Mouse (Mus musculus): ENCODE measurements around the gene Fbxl17. TPM values are rescaled to one million over a fixed set of nuclear protein-coding genes. Genes with fewer than 3 reads are reported as not detected.

Fbxl17 gene
- polyA plus RNA-seq, 1 experiment from 2014 or later = 10.7 TPM

GRCm38 (mm10) chr17:63171264-63171663 is 328.6 kb downstream of the Fbxl17 start:
- H3K4me1 ChIP-seq (ENCODE audit: control insufficient read depth, insufficient read depth, low read length) = peaks cover 10% of the 10 kb centered on the region; the same call in 1 of the 2 replicates
- H3K27me3 ChIP-seq (replicated peaks; ENCODE audit: control insufficient read depth, insufficient read depth, low read length) = no peaks in the 10 kb centered on the region
- H3K36me3 ChIP-seq (ENCODE audit: control insufficient read depth, insufficient read depth, low read length) = no peaks in the 10 kb centered on the region
- ATAC-seq (ENCODE audit: low read depth) = no peak
- no peaks in the 10 kb centered on the region for H3K9me3 ChIP-seq (ENCODE audit: control insufficient read depth, low read length)
- no peak overlapping the region for H3K4me2 ChIP-seq (ENCODE audit: low read depth, low read length)
- 36% methylated on average over 5 of the region's 5 CpGs for WGBS
- H3K27ac ChIP-seq (replicated peaks; ENCODE audit: low read depth, low read length) = no peak overlapping the region
- no peak overlapping the region for H3K9ac ChIP-seq (ENCODE audit: low read depth, low read length)
- DNase-seq (ENCODE audit: low spot score) = peak; percentile 36
- no peak overlapping the region for H3K4me3 ChIP-seq (ENCODE audit: low read depth, low read length)

- 0 out of 2 replicates have a peak overlapping the region, but pooled peaks have one; percentile 12 for H3K27ac ChIP-seq (replicated peaks; ENCODE audit: low read depth, low read length)
- 52% methylated on average over 5 of the region's 5 CpGs for WGBS
- ATAC-seq (ENCODE audit: low read depth) = peak; percentile 46; the same call in 1 of the 2 replicates
Observed at GRCm38 (mm10) chr17:63168019-63168788, 331.6 kb downstream of the Fbxl17 start.

GRCm38 (mm10) chr17:63167248-63167647 is 332.6 kb downstream of the Fbxl17 start:
- ATAC-seq (ENCODE audit: low read depth) = no peak
- H3K4me1 ChIP-seq (ENCODE audit: control insufficient read depth, insufficient read depth, low read length) = peaks cover 10% of the 10 kb centered on the region; the same call in 1 of the 2 replicates
- WGBS = 77% methylated on average over 3 of the region's 3 CpGs
- no peak for DNase-seq (ENCODE audit: low spot score)
- H3K4me2 ChIP-seq (ENCODE audit: low read depth, low read length) = no peak overlapping the region
- H3K27me3 ChIP-seq (replicated peaks; ENCODE audit: control insufficient read depth, insufficient read depth, low read length) = no peaks in the 10 kb centered on the region
- no peaks in the 10 kb centered on the region for H3K9me3 ChIP-seq (ENCODE audit: control insufficient read depth, low read length)
- no peak overlapping the region for H3K4me3 ChIP-seq (ENCODE audit: low read depth, low read length)
- H3K36me3 ChIP-seq (ENCODE audit: control insufficient read depth, insufficient read depth, low read length) = no peaks in the 10 kb centered on the region
- H3K9ac ChIP-seq (ENCODE audit: low read depth, low read length) = no peak overlapping the region
- H3K27ac ChIP-seq (replicated peaks; ENCODE audit: low read depth, low read length) = no peak overlapping the region

More at GRCm38 (mm10) chr17:63168019-63168788, 331.6 kb downstream of the Fbxl17 start:
- DNase-seq (ENCODE audit: low spot score) = peak; percentile 54
- peaks cover 10% of the 10 kb centered on the region; the same call in 1 of the 2 replicates for H3K4me1 ChIP-seq (ENCODE audit: control insufficient read depth, insufficient read depth, low read length)
- no peaks in the 10 kb centered on the region for H3K36me3 ChIP-seq (ENCODE audit: control insufficient read depth, insufficient read depth, low read length)
- no peak overlapping the region for H3K4me3 ChIP-seq (ENCODE audit: low read depth, low read length)
- no peaks in the 10 kb centered on the region for H3K27me3 ChIP-seq (replicated peaks; ENCODE audit: control insufficient read depth, insufficient read depth, low read length)
- no peak overlapping the region for H3K9ac ChIP-seq (ENCODE audit: low read depth, low read length)
- no peaks in the 10 kb centered on the region for H3K9me3 ChIP-seq (ENCODE audit: control insufficient read depth, low read length)
- H3K4me2 ChIP-seq (ENCODE audit: low read depth, low read length) = no peak overlapping the region

- 78% methylated on average over 3 of the region's 3 CpGs for WGBS
- DNase-seq (ENCODE audit: low spot score) = no peak
Observed at GRCm38 (mm10) chr17:63166692-63167091, 333.1 kb downstream of the Fbxl17 start.

GRCm38 (mm10) chr17:63165847-63166246 is 334.0 kb downstream of the Fbxl17 start:
- 79% methylated on average over 13 of the region's 13 CpGs for WGBS
- no peak overlapping the region for H3K27ac ChIP-seq (replicated peaks; ENCODE audit: low read depth, low read length)

More at GRCm38 (mm10) chr17:63166692-63167091, 333.1 kb downstream of the Fbxl17 start:
- ATAC-seq (ENCODE audit: low read depth) = no peak
- Histone ChIP-seq H3K27ac (replicated peaks; ENCODE audit: low read depth, low read length) (no peak overlapping the region), H3K9me3 (ENCODE audit: control insufficient read depth, low read length) (no peaks in the 10 kb centered on the region), H3K4me2 (ENCODE audit: low read depth, low read length) (no peak overlapping the region), H3K36me3 (ENCODE audit: control insufficient read depth, insufficient read depth, low read length) (no peaks in the 10 kb centered on the region), H3K9ac (ENCODE audit: low read depth, low read length) (no peak overlapping the region), H3K27me3 (replicated peaks; ENCODE audit: control insufficient read depth, insufficient read depth, low read length) (no peaks in the 10 kb centered on the region), H3K4me3 (ENCODE audit: low read depth, low read length) (no peak overlapping the region), H3K4me1 (ENCODE audit: control insufficient read depth, insufficient read depth, low read length) (peaks cover 10% of the 10 kb centered on the region; the same call in 1 of the 2 replicates)

GRCm38 (mm10) chr17:63164289-63164688 is 335.5 kb downstream of the Fbxl17 start:
- Histone ChIP-seq H3K9ac (ENCODE audit: low read depth, low read length) (no peak overlapping the region), H3K4me3 (ENCODE audit: low read depth, low read length) (no peak overlapping the region), H3K27me3 (replicated peaks; ENCODE audit: control insufficient read depth, insufficient read depth, low read length) (no peaks in the 10 kb centered on the region), H3K27ac (replicated peaks; ENCODE audit: low read depth, low read length) (no peak overlapping the region), H3K9me3 (ENCODE audit: control insufficient read depth, low read length) (no peaks in the 10 kb centered on the region), H3K36me3 (ENCODE audit: control insufficient read depth, insufficient read depth, low read length) (no peaks in the 10 kb centered on the region), H3K4me2 (ENCODE audit: low read depth, low read length) (no peak overlapping the region), H3K4me1 (ENCODE audit: control insufficient read depth, insufficient read depth, low read length) (peaks cover 10% of the 10 kb centered on the region; the same call in 1 of the 2 replicates)
- WGBS = 89% methylated on average over 1 of the region's 1 CpGs
- no peak for DNase-seq (ENCODE audit: low spot score)
- ATAC-seq (ENCODE audit: low read depth) = no peak

More at GRCm38 (mm10) chr17:63165847-63166246, 334.0 kb downstream of the Fbxl17 start:
- no peaks in the 10 kb centered on the region for H3K9me3 ChIP-seq (ENCODE audit: control insufficient read depth, low read length)
- no peaks in the 10 kb centered on the region for H3K36me3 ChIP-seq (ENCODE audit: control insufficient read depth, insufficient read depth, low read length)
- DNase-seq (ENCODE audit: low spot score) = no peak
- no peaks in the 10 kb centered on the region for H3K27me3 ChIP-seq (replicated peaks; ENCODE audit: control insufficient read depth, insufficient read depth, low read length)
- no peak overlapping the region for H3K4me3 ChIP-seq (ENCODE audit: low read depth, low read length)
- no peak overlapping the region for H3K4me2 ChIP-seq (ENCODE audit: low read depth, low read length)
- ATAC-seq (ENCODE audit: low read depth) = no peak
- no peak overlapping the region for H3K9ac ChIP-seq (ENCODE audit: low read depth, low read length)
- H3K4me1 ChIP-seq (ENCODE audit: control insufficient read depth, insufficient read depth, low read length) = peaks cover 10% of the 10 kb centered on the region; the same call in 1 of the 2 replicates

GRCm38 (mm10) chr17:63161953-63162352 is 337.9 kb downstream of the Fbxl17 start:
- no peak for DNase-seq (ENCODE audit: low spot score)
- Histone ChIP-seq H3K9me3 (ENCODE audit: control insufficient read depth, low read length) (no peaks in the 10 kb centered on the region), H3K27me3 (replicated peaks; ENCODE audit: control insufficient read depth, insufficient read depth, low read length) (no peaks in the 10 kb centered on the region), H3K27ac (replicated peaks; ENCODE audit: low read depth, low read length) (no peak overlapping the region), H3K4me1 (ENCODE audit: control insufficient read depth, insufficient read depth, low read length) (no peaks in the 10 kb centered on the region), H3K9ac (ENCODE audit: low read depth, low read length) (no peak overlapping the region), H3K4me3 (ENCODE audit: low read depth, low read length) (no peak overlapping the region), H3K4me2 (ENCODE audit: low read depth, low read length) (no peak overlapping the region), H3K36me3 (ENCODE audit: control insufficient read depth, insufficient read depth, low read length) (no peaks in the 10 kb centered on the region)
- ATAC-seq (ENCODE audit: low read depth) = 0 out of 2 replicates have a peak, but pooled peaks have one; percentile 18
- WGBS = 43% methylated on average over 5 of the region's 5 CpGs

GRCm38 (mm10) chr17:63159196-63159595 is 340.6 kb downstream of the Fbxl17 start:
- Histone ChIP-seq H3K4me1 (ENCODE audit: control insufficient read depth, insufficient read depth, low read length) (no peaks in the 10 kb centered on the region), H3K27ac (replicated peaks; ENCODE audit: low read depth, low read length) (no peak overlapping the region), H3K4me2 (ENCODE audit: low read depth, low read length) (no peak overlapping the region), H3K27me3 (replicated peaks; ENCODE audit: control insufficient read depth, insufficient read depth, low read length) (no peaks in the 10 kb centered on the region), H3K9me3 (ENCODE audit: control insufficient read depth, low read length) (no peaks in the 10 kb centered on the region), H3K36me3 (ENCODE audit: control insufficient read depth, insufficient read depth, low read length) (no peaks in the 10 kb centered on the region), H3K4me3 (ENCODE audit: low read depth, low read length) (no peak overlapping the region), H3K9ac (ENCODE audit: low read depth, low read length) (no peak overlapping the region)
- ATAC-seq (ENCODE audit: low read depth) (no peak), DNase-seq (ENCODE audit: low spot score) (no peak)
- WGBS = 52% methylated on average over 7 of the region's 7 CpGs

Data from embryonic facial prominence, embryonic 14.5 days (tissue).